Mouse (Mus musculus): ENCODE results near the gene Dnpep. TPM values are rescaled to one million over a fixed set of nuclear protein-coding genes. Genes with fewer than 3 reads are reported as not detected.
A peak's percentile ranks its signal among the peaks of the same experiment; 100 is the strongest.

The Dnpep gene
- polyA plus RNA-seq, 1 experiment from 2014 or later = 128 TPM

GRCm38 (mm10) chr1:75289376-75289775 is 28.4 kb downstream of the Dnpep start:
- Histone ChIP-seq H3K9ac (ENCODE audit: low read depth, low read length) (no peak overlapping the region), H3K36me3 (ENCODE audit: insufficient read depth, low read length) (no peaks in the 10 kb centered on the region), H3K9me3 (replicated peaks; ENCODE audit: low read length) (no peaks in the 10 kb centered on the region), H3K27ac (no peak overlapping the region), H3K4me3 (replicated peaks; ENCODE audit: low read depth, low read length) (no peak overlapping the region), H3K4me1 (replicated peaks; ENCODE audit: insufficient read depth, low read length) (0 out of 2 replicates have a peak, but pooled peaks cover 4% of the 10 kb centered on the region), H3K4me2 (ENCODE audit: low read length) (no peak overlapping the region), H3K27me3 (ENCODE audit: insufficient read depth, low read length) (no peaks in the 10 kb centered on the region)
- DNase-seq (ENCODE audit: low spot score) = peak; percentile 45
- ATAC-seq (replicated peaks; ENCODE audit: low FRiP score, low read depth) = no peak
- TF ChIP-seq CTCF (IDR thresholded peaks at IDR 0.05; ENCODE audit: low read depth) = no peak
- WGBS = 7% methylated on average over 7 of the region's 7 CpGs

GRCm38 (mm10) chr1:75284911-75285310 is 32.9 kb downstream of the Dnpep start:
- Histone ChIP-seq H3K27me3 (ENCODE audit: insufficient read depth, low read length) (no peaks in the 10 kb centered on the region), H3K4me3 (replicated peaks; ENCODE audit: low read depth, low read length) (no peak overlapping the region), H3K4me1 (replicated peaks; ENCODE audit: insufficient read depth, low read length) (no peaks in the 10 kb centered on the region), H3K27ac (no peak overlapping the region), H3K9ac (ENCODE audit: low read depth, low read length) (no peak overlapping the region), H3K4me2 (ENCODE audit: low read length) (no peak overlapping the region), H3K36me3 (ENCODE audit: insufficient read depth, low read length) (no peaks in the 10 kb centered on the region), H3K9me3 (replicated peaks; ENCODE audit: low read length) (no peaks in the 10 kb centered on the region)
- no peak for DNase-seq (ENCODE audit: low spot score)
- ATAC-seq (replicated peaks; ENCODE audit: low FRiP score, low read depth) = no peak
- no peak for TF ChIP-seq CTCF (IDR thresholded peaks at IDR 0.05; ENCODE audit: low read depth)
- 87% methylated on average over 7 of the region's 7 CpGs for WGBS

- H3K4me1 ChIP-seq (replicated peaks; ENCODE audit: insufficient read depth, low read length) = no peaks in the 10 kb centered on the region
- H3K4me3 ChIP-seq (replicated peaks; ENCODE audit: low read depth, low read length) = no peak overlapping the region
- H3K4me2 ChIP-seq (ENCODE audit: low read length) = no peak overlapping the region
- no peaks in the 10 kb centered on the region for H3K9me3 ChIP-seq (replicated peaks; ENCODE audit: low read length)
- TF ChIP-seq CTCF (IDR thresholded peaks at IDR 0.05; ENCODE audit: low read depth) = no peak
- no peak overlapping the region for H3K9ac ChIP-seq (ENCODE audit: low read depth, low read length)
- 84% methylated on average over 5 of the region's 5 CpGs for WGBS
- H3K27me3 ChIP-seq (ENCODE audit: insufficient read depth, low read length) = no peaks in the 10 kb centered on the region; the same call in 1 of the 2 replicates
- no peak for ATAC-seq (replicated peaks; ENCODE audit: low FRiP score, low read depth)
- H3K27ac ChIP-seq = no peak overlapping the region
- DNase-seq (ENCODE audit: low spot score) = no peak
- no peaks in the 10 kb centered on the region for H3K36me3 ChIP-seq (ENCODE audit: insufficient read depth, low read length)
These were observed 34.8 kb downstream of the Dnpep start for GRCm38 (mm10) chr1:75283017-75283416.

- no peak for ATAC-seq (replicated peaks; ENCODE audit: low FRiP score, low read depth)
- Histone ChIP-seq H3K4me2 (ENCODE audit: low read length) (no peak within 1 kb of the TSS), H3K27me3 (ENCODE audit: insufficient read depth, low read length) (no peaks in the 10 kb centered on the region; the same call in 1 of the 2 replicates), H3K4me3 (replicated peaks; ENCODE audit: low read depth, low read length) (no peak within 1 kb of the TSS), H3K36me3 (ENCODE audit: insufficient read depth, low read length) (no peaks in the 10 kb centered on the region), H3K27ac (no peak within 1 kb of the TSS), H3K9ac (ENCODE audit: low read depth, low read length) (no peak within 1 kb of the TSS), H3K9me3 (replicated peaks; ENCODE audit: low read length) (no peaks in the 10 kb centered on the region), H3K4me1 (replicated peaks; ENCODE audit: insufficient read depth, low read length) (no peaks in the 10 kb centered on the region)
- WGBS = 3% methylated on average over 13 of the region's 13 CpGs
- no peak for DNase-seq (ENCODE audit: low spot score)
- TF ChIP-seq CTCF (IDR thresholded peaks at IDR 0.05; ENCODE audit: low read depth) = no peak
These were observed 39.6 kb downstream of the Dnpep start, which contains the start of gene Resp18 for GRCm38 (mm10) chr1:75278228-75278627. Resp18 (minus strand) TSS chr1:75278415.

- no peak overlapping the region for H3K4me3 ChIP-seq (replicated peaks; ENCODE audit: low read depth, low read length)
- WGBS = 3% methylated on average over 23 of the region's 23 CpGs
- no peak for TF ChIP-seq CTCF (IDR thresholded peaks at IDR 0.05; ENCODE audit: low read depth)
- H3K36me3 ChIP-seq (ENCODE audit: insufficient read depth, low read length) = no peaks in the 10 kb centered on the region
- no peak overlapping the region for H3K27ac ChIP-seq
- DNase-seq (ENCODE audit: low spot score) (peak; percentile 74), ATAC-seq (replicated peaks; ENCODE audit: low FRiP score, low read depth) (no peak)
- H3K4me2 ChIP-seq (ENCODE audit: low read length) = no peak overlapping the region
- no peaks in the 10 kb centered on the region; the same call in 1 of the 2 replicates for H3K27me3 ChIP-seq (ENCODE audit: insufficient read depth, low read length)
- no peaks in the 10 kb centered on the region for H3K9me3 ChIP-seq (replicated peaks; ENCODE audit: low read length)
- no peak overlapping the region for H3K9ac ChIP-seq (ENCODE audit: low read depth, low read length)
- no peaks in the 10 kb centered on the region for H3K4me1 ChIP-seq (replicated peaks; ENCODE audit: insufficient read depth, low read length)
These were observed 40.3 kb downstream of the Dnpep start for GRCm38 (mm10) chr1:75277195-75278188.

- no peak within 1 kb of the TSS for H3K4me3 ChIP-seq (replicated peaks; ENCODE audit: low read depth, low read length)
- H3K9me3 ChIP-seq (replicated peaks; ENCODE audit: low read length) = no peaks in the 10 kb centered on the region
- no peak within 1 kb of the TSS for H3K27ac ChIP-seq
- H3K9ac ChIP-seq (ENCODE audit: low read depth, low read length) = no peak within 1 kb of the TSS
- no peak within 1 kb of the TSS for H3K4me2 ChIP-seq (ENCODE audit: low read length)
- H3K27me3 ChIP-seq (ENCODE audit: insufficient read depth, low read length) = peaks cover 18% of the 10 kb centered on the region
- TF ChIP-seq CTCF (IDR thresholded peaks at IDR 0.05; ENCODE audit: low read depth) = no peak
- no peaks in the 10 kb centered on the region for H3K36me3 ChIP-seq (ENCODE audit: insufficient read depth, low read length)
- WGBS = 11% methylated on average over 32 of the region's 32 CpGs
- ATAC-seq (replicated peaks; ENCODE audit: low FRiP score, low read depth) (no peak), DNase-seq (ENCODE audit: low spot score) (no peak)
- H3K4me1 ChIP-seq (replicated peaks; ENCODE audit: insufficient read depth, low read length) = no peaks in the 10 kb centered on the region
These were observed 53.5 kb downstream of the Dnpep start, which contains the start of gene Ptprn for GRCm38 (mm10) chr1:75264091-75264880. Ptprn (minus strand) TSS chr1:75264502.
